In genomic region chr8:85059879-85060616, GRCm38 (mm10) we compare ENCODE assay signal across 8 mouse cellular contexts. TPM values are rescaled to one million over a fixed set of nuclear protein-coding genes. Genes with fewer than 3 reads are reported as not detected.
DNase-seq lines count a peak whose midpoint lies in the region; ATAC-seq lines count a peak whose summit lies in the region.

TSS of gene Fbxw9 (plus strand) at chr8:85060055.

- no peaks in the 10 kb centered on the region for H3K27me3 ChIP-seq in hindbrain, embryonic 15.5 days

- ATAC-seq in hindbrain, embryonic 15.5 days (ENCODE audit: low FRiP score, low read depth) = peak; percentile 92

- H3K4me3 ChIP-seq in hindbrain, embryonic 15.5 days = peak within 1 kb of the TSS; percentile 97
- H3K4me3 ChIP-seq in macrophage (ENCODE audit: inconsistent target) = peak within 1 kb of the TSS; percentile 62

- H3K4me2 ChIP-seq in hindbrain, embryonic 15.5 days = peak within 1 kb of the TSS; percentile 77

- WGBS in hindbrain, embryonic 15.5 days = under 1% methylated on average over 52 of the region's 53 CpGs
- WGBS in macrophage (ENCODE audit: missing documents) = under 1% methylated on average over 50 of the region's 53 CpGs

- H3K4me1 ChIP-seq in hindbrain, embryonic 15.5 days (replicated peaks) = peaks cover 26% of the 10 kb centered on the region

- peaks cover 25% of the 10 kb centered on the region for H3K36me3 ChIP-seq in hindbrain, embryonic 15.5 days
- H3K36me3 ChIP-seq in macrophage (ENCODE audit: inconsistent target) = peaks cover 8% of the 10 kb centered on the region; the same call in 1 of the 2 replicates

- DNase-seq in R1 (ENCODE audit: low read depth, low spot score) = peak; percentile 97
- peak; percentile 91 to 93 for DNase-seq in cerebellum, postnatal 25 days
- DNase-seq in frontal cortex, postnatal 36 days (ENCODE audit: low spot score in 2 of 2) = peak; percentile 89 to 96
- peak; percentile 93 for DNase-seq in left cerebral cortex, adult 18-20 months (ENCODE audit: low spot score in 2 of 2)
- peak; percentile 92 for DNase-seq in right cerebral cortex, adult 18-20 months
- DNase-seq in urinary bladder, postnatal 10 days (ENCODE audit: low spot score) = peak; percentile 75

- no peaks in the 10 kb centered on the region for H3K9me3 ChIP-seq in hindbrain, embryonic 15.5 days

- H3K9ac ChIP-seq in hindbrain, embryonic 15.5 days = peak within 1 kb of the TSS; percentile 92

- no peaks in the 10 kb centered on the region for H3K79me2 ChIP-seq in macrophage (ENCODE audit: inconsistent target)

- H3K27ac ChIP-seq in hindbrain, embryonic 15.5 days (replicated peaks) = peak within 1 kb of the TSS; percentile 85
- no peak within 1 kb of the TSS for H3K27ac ChIP-seq in macrophage

RNA-seq across cellular contexts. Expression of gene Fbxw9, which starts in this region (rescaled TPM):
- polyA plus RNA-seq in hindbrain, embryonic 15.5 days (2015; fragmentation: Nextera tagmentation; extraction: Ambion mirVana) = 72.0 and 76.1 TPM in 2 replicates
- 10 to 100 TPM; 16.2 to 17.5 TPM for total RNA-seq in left cerebral cortex, adult 18-20 months (2021)
- 10 to 100 TPM; 13.3 to 54.3 (median 32.7) TPM for total RNA-seq in macrophage (2018; cell fraction: chromatin; rRNA removed)
- 10 to 100 TPM in 8 of 26 experiments, 1 to 10 TPM in 18; 6.3 to 13.1 (median 9.0) TPM for total RNA-seq in macrophage (2018; cell fraction: cytosol; rRNA removed)
- 10 to 100 TPM in 24 of 26 experiments, 1 to 10 TPM in 2; 7.4 to 35.2 (median 18.6) TPM for total RNA-seq in macrophage (2018; cell fraction: nucleus; rRNA removed)
- polyA plus RNA-seq in macrophage (2018) = 4.8 to 12.5 TPM (median 8.4 TPM) in 3 replicates
